Mouse (Mus musculus) hematopoietic stem cell, adult 5-6 weeks (primary cell): ENCODE data around the gene Pot1a. TPM values are rescaled to one million over a fixed set of nuclear protein-coding genes. Genes with fewer than 3 reads are reported as not detected.

ENCODE experiments used
- ATAC-seq, 2 experiments: fragments of 125-278 bp in 1 of 2; replicated peaks in 1 of 2; 2 replicates each; pipeline ENCODE4 v1.8.0; 2016 to 2017; ENCODE audit warnings: inconsistent platforms in 2 of 2, mild to moderate bottlenecking in 2 of 2, moderate number of reproducible peaks in 2 of 2, low read depth in 1 of 2, moderate TSS enrichment in 1 of 2; ENCODE audit not compliant: low FRiP score in 2 of 2, poor library complexity in 2 of 2, severe bottlenecking in 2 of 2, insufficient read depth in 1 of 2, low TSS enrichment in 1 of 2
- total RNA-seq: library from RNA; stranded (forward); fragments of 172-1452, 232-1000 nt; gene quantifications from 2 replicates; pipeline ENCODE4 v1.2.3, GENCODE M21; 2017

The Pot1a gene
- total RNA-seq, result 49.3 and 55.5 TPM in 2 replicates

DNA sequence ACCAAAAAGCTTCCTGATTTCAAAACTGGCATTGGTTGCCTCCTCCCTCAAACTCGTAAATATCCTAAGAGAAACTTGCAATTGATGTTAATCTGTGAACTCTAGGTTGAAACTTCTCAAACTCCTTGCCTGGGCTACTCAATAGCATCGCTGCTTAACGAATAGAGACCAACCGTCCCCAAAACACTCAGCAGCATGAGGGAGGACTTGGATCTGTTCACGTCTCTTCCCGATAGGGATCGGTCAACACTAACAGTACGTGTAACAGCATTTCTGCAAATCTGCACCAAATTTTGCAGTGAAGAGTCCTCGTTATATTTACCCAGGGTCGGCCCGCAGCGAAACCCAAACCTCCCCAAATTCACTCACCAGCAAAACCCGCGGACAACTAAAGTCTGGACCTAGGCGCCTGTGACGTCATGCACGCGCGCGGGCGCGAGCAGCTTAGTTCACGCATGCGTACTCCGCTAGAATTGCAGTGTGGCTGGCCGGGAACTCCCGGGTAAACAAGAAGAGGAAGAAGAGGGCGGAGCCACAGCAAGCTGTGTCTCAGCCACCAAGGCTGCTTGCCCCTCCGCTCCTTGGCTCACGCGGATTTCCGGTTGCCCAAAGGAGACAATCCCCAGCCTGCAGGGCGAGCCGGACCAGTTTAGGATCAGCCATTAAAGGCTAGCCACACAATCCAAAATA lies at the start of gene Pot1a:
Gene Pot1a (minus strand): TSS at position 441 of the 690 bp plus-strand sequence.
- ATAC-seq, result peak; percentile 98 to 99

- no peak for ATAC-seq
Measured at GRCm38 (mm10) chr6:25836261-25836660, 27.2 kb upstream of the Pot1a start.

DNA sequence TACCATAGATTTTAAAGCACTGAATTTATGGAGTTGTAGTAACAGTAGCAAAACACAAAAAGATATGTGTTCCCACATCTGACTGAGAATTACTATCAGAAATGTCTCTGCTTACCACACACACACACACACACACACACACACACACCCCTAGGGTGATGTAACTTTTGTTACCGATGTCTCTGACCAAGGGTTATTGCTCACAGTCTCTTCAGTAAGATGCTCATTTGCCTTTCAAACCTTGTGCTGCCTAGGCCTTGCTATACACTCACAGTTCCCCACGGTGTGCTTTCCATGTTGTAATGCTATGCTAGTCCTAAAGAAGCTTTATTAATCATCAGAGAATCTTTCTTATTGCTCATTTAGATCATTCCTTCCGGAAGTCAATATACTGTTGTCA lies 3.0 kb downstream of the Pot1a start:
- no peak for ATAC-seq

GRCm38 (mm10) chr6:25802269-25802668 lies 6.8 kb downstream of the Pot1a start:
- no peak for ATAC-seq

GRCm38 (mm10) chr6:25801230-25801629 lies 7.8 kb downstream of the Pot1a start:
- ATAC-seq, result no peak

GRCm38 (mm10) chr6:25768238-25768637 lies 40.8 kb downstream of the Pot1a start:
- no peak for ATAC-seq

DNA sequence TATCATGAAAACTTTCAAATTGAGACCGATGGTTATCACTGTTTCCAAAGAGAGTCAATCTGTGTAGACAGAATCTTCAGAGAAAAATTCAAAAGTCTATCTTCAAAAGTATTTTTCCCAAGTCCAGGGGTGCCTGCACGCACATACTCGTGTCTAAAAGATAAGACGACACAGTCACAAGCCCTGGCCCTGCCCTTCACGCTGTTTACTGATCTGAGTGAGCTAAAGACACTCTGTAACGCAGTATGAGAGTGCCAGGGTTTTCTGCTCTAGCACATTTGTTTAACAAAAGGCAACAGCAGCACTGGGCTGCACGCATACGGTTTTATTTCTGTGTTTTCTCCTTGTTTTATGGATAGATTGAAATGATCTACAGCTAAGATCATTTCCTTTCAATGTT lies 41.5 kb downstream of the Pot1a start:
- no peak for ATAC-seq

GRCm38 (mm10) chr6:25767073-25767472 lies 42.0 kb downstream of the Pot1a start:
- ATAC-seq, result peak in 1 of 2 experiments; percentile 73; a peak in 2 of 4 replicates

GRCm38 (mm10) chr6:25766283-25766682 lies 42.8 kb downstream of the Pot1a start:
- no peak for ATAC-seq

GRCm38 (mm10) chr6:25752651-25753050 lies 56.4 kb downstream of the Pot1a start:
- no peak for ATAC-seq

DNA sequence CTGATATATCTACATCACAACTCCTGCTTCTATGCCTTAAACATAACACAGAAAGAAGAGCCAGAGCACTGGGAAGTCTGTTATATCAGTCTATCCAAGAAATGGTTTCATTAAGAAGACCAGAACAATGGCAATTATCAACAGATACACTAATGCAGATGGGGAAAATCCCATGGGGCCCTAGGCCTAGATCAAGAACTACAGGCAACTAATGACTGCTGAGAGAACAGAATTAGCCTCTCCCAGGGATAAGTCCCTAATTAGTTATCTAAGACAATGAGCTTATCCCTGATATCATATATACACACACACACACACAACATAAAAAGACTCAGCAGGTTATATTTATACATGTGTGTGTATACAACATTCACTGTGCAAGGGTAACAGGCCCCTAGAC lies 72.5 kb downstream of the Pot1a start:
- no peak for ATAC-seq

- ATAC-seq, result no peak
Measured at GRCm38 (mm10) chr6:25726560-25726959, 82.5 kb downstream of the Pot1a start.

- no peak for ATAC-seq
Measured at GRCm38 (mm10) chr6:25710601-25711000, 98.4 kb downstream of the Pot1a start.

GRCm38 (mm10) chr6:25709250-25709895 lies 99.7 kb downstream of the Pot1a start:
- no peak for ATAC-seq

DNA sequence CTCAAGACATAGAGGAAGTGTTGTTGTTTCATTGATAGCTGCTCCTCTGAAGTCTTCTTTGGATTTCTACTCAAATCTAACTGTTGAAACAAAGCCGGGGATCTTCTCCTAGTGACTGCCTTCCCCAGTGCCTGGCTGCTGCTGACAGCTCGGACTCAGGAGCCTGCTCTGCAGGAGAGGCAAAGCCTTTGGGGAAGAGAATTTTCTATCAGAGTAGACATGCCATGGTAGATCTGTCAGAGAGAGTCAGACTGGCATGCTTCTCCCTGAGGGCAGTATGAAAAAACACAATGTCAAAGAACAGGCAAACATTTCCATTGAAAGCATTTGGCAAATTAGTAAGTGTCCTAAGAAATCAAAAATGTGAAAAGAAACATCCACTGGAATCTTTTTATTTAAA lies 109.1 kb downstream of the Pot1a start:
- no peak for ATAC-seq

Other genes with a start within 250 kb of the Pot1a start
- gene Gpr37, start 118.5 kb downstream of the Pot1a start, total RNA-seq, result not detected in 2 replicates